Mouse (Mus musculus): ENCODE data around the gene Myo1a. TPM values are rescaled to one million over a fixed set of nuclear protein-coding genes. Genes with fewer than 3 reads are reported as not detected.

The Myo1a gene
- polyA plus RNA-seq, 1 experiment: 0.21 TPM

- Histone ChIP-seq H3K4me3 (ENCODE audit: extremely low read depth, insufficient read depth, insufficient read length) (no peak overlapping the region), H3K27me3 (ENCODE audit: control insufficient read depth, insufficient read depth, low read length) (no peaks in the 10 kb centered on the region), H3K27ac (ENCODE audit: insufficient read depth, low read length) (peak overlapping the region; percentile 89), H3K36me3 (ENCODE audit: control insufficient read depth, insufficient read depth, low read length) (peaks cover 32% of the 10 kb centered on the region), H3K4me1 (ENCODE audit: control insufficient read depth, insufficient read depth, insufficient read length) (peaks cover 24% of the 10 kb centered on the region)
- TF ChIP-seq POLR2A (IDR thresholded peaks at IDR 0.05; ENCODE audit: low read depth, low read length) (no peak), CTCF (IDR thresholded peaks at IDR 0.05; ENCODE audit: extremely low read depth, insufficient read depth, insufficient read length, insufficient replicate concordance) (peak; percentile 46; the same call in 1 of the 2 replicates)
- WGBS: 71% methylated on average over 19 of the region's 19 CpGs
- DNase-seq (ENCODE audit: low read depth in 1 of 2, low spot score in 2 of 2): peak in 1 of 2 experiments; percentile 63
These were observed 42.2 kb upstream of the Myo1a start for GRCm38 (mm10) chr10:127662666-127663253.

DNA sequence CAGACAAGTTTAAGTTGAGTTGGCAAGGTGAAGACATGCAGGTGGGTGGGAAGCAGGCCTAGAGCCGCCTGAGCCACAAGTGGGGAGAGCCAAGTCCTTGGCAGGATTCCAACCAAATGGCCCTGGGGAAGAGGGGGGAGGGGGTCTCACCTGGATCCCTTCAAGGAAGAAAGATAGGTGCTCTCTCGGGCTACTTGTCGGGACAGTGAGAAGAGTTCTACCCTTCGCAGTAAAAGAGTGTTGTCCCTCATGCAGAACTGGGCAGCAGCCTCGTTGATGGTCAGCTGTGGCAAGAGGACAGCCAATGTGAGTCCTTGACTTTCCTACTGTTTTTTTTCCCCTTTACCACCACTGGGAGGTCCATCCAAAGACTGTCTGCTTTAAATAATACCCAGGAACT is 41.4 kb upstream of the Myo1a start:
- no peak for DNase-seq (ENCODE audit: low read depth in 1 of 2, low spot score in 2 of 2)
- WGBS: 81% methylated on average over 5 of the region's 5 CpGs
- TF ChIP-seq POLR2A (IDR thresholded peaks at IDR 0.05; ENCODE audit: low read depth, low read length) (no peak), CTCF (IDR thresholded peaks at IDR 0.05; ENCODE audit: extremely low read depth, insufficient read depth, insufficient read length, insufficient replicate concordance) (no peak)
- H3K27ac ChIP-seq (ENCODE audit: insufficient read depth, low read length): no peak overlapping the region
- peaks cover 24% of the 10 kb centered on the region for H3K4me1 ChIP-seq (ENCODE audit: control insufficient read depth, insufficient read depth, insufficient read length)
- no peak overlapping the region for H3K4me3 ChIP-seq (ENCODE audit: extremely low read depth, insufficient read depth, insufficient read length)
- no peaks in the 10 kb centered on the region for H3K27me3 ChIP-seq (ENCODE audit: control insufficient read depth, insufficient read depth, low read length)
- H3K36me3 ChIP-seq (ENCODE audit: control insufficient read depth, insufficient read depth, low read length): peaks cover 27% of the 10 kb centered on the region

DNA sequence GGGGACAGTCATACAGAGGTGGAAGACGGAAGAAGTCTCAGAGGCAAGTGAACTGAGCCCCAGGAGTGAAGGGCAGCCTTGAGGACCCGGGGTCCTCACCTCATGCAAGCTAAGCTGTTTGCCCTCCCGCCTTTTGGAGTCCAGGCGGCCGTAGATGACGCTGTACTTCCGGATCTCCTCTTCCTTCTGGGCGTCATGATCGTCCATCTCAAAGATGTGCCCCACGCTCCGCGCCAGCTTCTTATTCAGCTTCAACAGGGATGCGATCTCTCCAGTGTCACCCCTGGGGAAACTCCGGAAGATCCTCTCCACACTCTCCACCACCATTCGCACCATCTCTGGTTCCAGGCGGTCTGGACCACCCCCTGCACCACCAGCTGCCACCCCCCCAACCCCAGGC is 40.8 kb upstream of the Myo1a start:
- no peak for DNase-seq (ENCODE audit: low read depth in 1 of 2, low spot score in 2 of 2)
- Histone ChIP-seq H3K27me3 (ENCODE audit: control insufficient read depth, insufficient read depth, low read length) (no peaks in the 10 kb centered on the region), H3K4me3 (ENCODE audit: extremely low read depth, insufficient read depth, insufficient read length) (no peak overlapping the region), H3K36me3 (ENCODE audit: control insufficient read depth, insufficient read depth, low read length) (peaks cover 27% of the 10 kb centered on the region), H3K27ac (ENCODE audit: insufficient read depth, low read length) (peak overlapping the region; percentile 41; the same call in 1 of the 2 replicates), H3K4me1 (ENCODE audit: control insufficient read depth, insufficient read depth, insufficient read length) (peaks cover 30% of the 10 kb centered on the region)
- WGBS: 87% methylated on average over 16 of the region's 16 CpGs
- no peak for TF ChIP-seq POLR2A (IDR thresholded peaks at IDR 0.05; ENCODE audit: low read depth, low read length)
- no peak for TF ChIP-seq CTCF (IDR thresholded peaks at IDR 0.05; ENCODE audit: extremely low read depth, insufficient read depth, insufficient read length, insufficient replicate concordance)

GRCm38 (mm10) chr10:127664891-127665290 is 40.1 kb upstream of the Myo1a start:
- H3K27me3 ChIP-seq (ENCODE audit: control insufficient read depth, insufficient read depth, low read length): no peaks in the 10 kb centered on the region
- H3K4me3 ChIP-seq (ENCODE audit: extremely low read depth, insufficient read depth, insufficient read length): 0 out of 2 replicates have a peak overlapping the region, but pooled peaks have one; percentile 5
- H3K27ac ChIP-seq (ENCODE audit: insufficient read depth, low read length): no peak overlapping the region
- whole genome bisulfite sequencing: 80% methylated on average over 13 of the region's 13 CpGs
- H3K4me1 ChIP-seq (ENCODE audit: control insufficient read depth, insufficient read depth, insufficient read length): peaks cover 36% of the 10 kb centered on the region
- no peak for DNase-seq (ENCODE audit: low read depth in 1 of 2, low spot score in 2 of 2)
- H3K36me3 ChIP-seq (ENCODE audit: control insufficient read depth, insufficient read depth, low read length): peaks cover 20% of the 10 kb centered on the region
- TF ChIP-seq POLR2A (IDR thresholded peaks at IDR 0.05; ENCODE audit: low read depth, low read length) (no peak), CTCF (IDR thresholded peaks at IDR 0.05; ENCODE audit: extremely low read depth, insufficient read depth, insufficient read length, insufficient replicate concordance) (no peak)

DNA sequence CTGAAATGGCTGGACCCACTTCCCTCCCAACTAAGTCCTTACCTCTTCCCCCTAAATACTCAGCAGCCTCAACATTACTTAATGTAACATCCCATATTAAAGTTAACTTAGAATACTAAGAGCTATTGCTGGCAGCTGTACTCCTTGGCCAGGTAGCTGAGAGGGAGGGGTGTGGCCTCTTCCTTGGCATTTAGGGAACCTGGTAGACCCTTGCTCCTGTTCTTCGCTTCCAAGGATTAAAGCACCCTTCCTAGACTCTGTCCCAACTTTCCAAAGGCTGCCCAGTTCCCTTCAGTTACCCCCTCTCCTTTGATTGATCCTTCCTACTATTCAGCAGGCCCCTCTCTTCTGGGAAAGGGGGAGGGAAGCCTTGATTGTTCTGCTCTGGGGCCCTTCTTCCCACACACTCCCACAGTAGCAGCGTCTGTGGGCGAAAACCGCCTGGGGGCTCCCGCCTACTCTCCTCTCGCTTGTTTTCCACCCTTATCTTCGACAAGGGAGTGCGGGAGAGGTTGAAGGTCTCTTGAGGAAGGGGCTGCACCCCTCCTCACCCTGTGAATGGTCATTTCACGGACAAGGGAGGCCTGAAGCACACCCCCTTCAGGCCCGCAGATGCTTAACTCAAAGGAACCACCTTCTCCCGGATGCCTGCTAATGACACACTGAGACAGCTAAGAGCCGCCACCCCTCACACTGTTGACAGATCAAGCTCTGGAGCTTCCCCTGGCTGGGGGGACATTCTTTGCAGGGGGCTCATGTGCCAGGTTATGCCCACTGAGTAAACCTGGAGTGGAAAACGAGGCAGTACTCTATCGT is 39.4 kb upstream of the Myo1a start:
- Histone ChIP-seq H3K4me1 (ENCODE audit: control insufficient read depth, insufficient read depth, insufficient read length) (peaks cover 36% of the 10 kb centered on the region), H3K4me3 (ENCODE audit: extremely low read depth, insufficient read depth, insufficient read length) (peak overlapping the region; percentile 62), H3K27ac (ENCODE audit: insufficient read depth, low read length) (peak overlapping the region; percentile 95), H3K27me3 (ENCODE audit: control insufficient read depth, insufficient read depth, low read length) (no peaks in the 10 kb centered on the region), H3K36me3 (ENCODE audit: control insufficient read depth, insufficient read depth, low read length) (peaks cover 18% of the 10 kb centered on the region)
- no peak for DNase-seq (ENCODE audit: low read depth in 1 of 2, low spot score in 2 of 2)
- WGBS: 21% methylated on average over 14 of the region's 14 CpGs
- TF ChIP-seq CTCF (IDR thresholded peaks at IDR 0.05; ENCODE audit: extremely low read depth, insufficient read depth, insufficient read length, insufficient replicate concordance): no peak
- no peak for TF ChIP-seq POLR2A (IDR thresholded peaks at IDR 0.05; ENCODE audit: low read depth, low read length)

DNA sequence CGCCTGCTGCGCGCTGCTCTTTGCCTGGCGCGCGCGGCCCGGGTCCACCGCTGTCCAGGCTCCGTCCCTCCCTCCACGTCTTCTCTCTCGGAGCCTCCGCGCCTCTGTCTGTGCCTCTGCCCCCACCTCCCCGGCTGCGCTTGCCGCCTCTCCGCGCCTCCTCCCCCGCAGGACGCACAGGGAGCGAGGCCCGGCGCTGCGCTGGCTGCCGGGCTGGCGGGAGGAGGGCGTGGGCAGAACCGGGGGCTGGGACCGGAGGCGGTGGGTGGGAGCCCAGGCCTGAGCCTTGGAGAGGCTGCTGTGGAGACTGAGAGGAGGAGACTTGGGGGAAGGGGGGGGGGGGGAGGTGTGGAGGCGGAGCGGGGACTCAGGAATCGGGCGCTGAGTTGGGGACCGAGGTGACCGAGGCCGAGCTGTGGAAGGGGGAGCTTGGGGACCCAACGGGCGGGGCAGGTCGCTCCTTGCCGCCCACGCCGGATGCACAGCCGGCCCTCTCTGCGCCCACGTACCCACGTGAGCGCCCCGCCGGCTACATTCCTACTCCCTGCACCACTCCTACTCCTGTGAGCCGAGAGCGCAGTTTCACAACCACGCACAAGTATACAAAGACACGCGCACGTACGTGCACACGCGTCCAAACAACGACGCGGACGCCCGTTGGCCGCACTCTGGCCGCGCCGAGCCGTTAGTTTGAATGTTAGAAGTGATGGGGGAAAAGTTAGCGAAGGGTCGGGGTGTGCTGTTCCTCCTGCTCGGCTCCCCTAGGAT is 38.3 kb upstream of the Myo1a start, which contains the start of gene Nemp1:
Nemp1 (plus strand) TSS at position 401 of the 768 bp plus-strand sequence.
- peak; percentile 56 to 81 for DNase-seq (ENCODE audit: low read depth in 1 of 2, low spot score in 2 of 2)
- under 1% methylated on average over 67 of the region's 73 CpGs for WGBS
- no peaks in the 10 kb centered on the region for H3K27me3 ChIP-seq (ENCODE audit: control insufficient read depth, insufficient read depth, low read length)

More for the DNA sequence above, 38.3 kb upstream of the Myo1a start, which contains the start of gene Nemp1:
- peaks cover 12% of the 10 kb centered on the region for H3K36me3 ChIP-seq (ENCODE audit: control insufficient read depth, insufficient read depth, low read length)
- H3K4me3 ChIP-seq (ENCODE audit: extremely low read depth, insufficient read depth, insufficient read length): peak within 1 kb of the TSS; percentile 62
- peak within 1 kb of the TSS; percentile 95 for H3K27ac ChIP-seq (ENCODE audit: insufficient read depth, low read length)
- TF ChIP-seq POLR2A (IDR thresholded peaks at IDR 0.05; ENCODE audit: low read depth, low read length) (peak; percentile 47), CTCF (IDR thresholded peaks at IDR 0.05; ENCODE audit: extremely low read depth, insufficient read depth, insufficient read length, insufficient replicate concordance) (no peak)
- peaks cover 31% of the 10 kb centered on the region for H3K4me1 ChIP-seq (ENCODE audit: control insufficient read depth, insufficient read depth, insufficient read length)
